Mouse (Mus musculus) adipocyte (in vitro differentiated cells): Measurements from ENCODE around the gene Sp9.

ENCODE experiments used
- DNase-seq: peaks from one replicate; pipeline ENCODE4 v3.0.0-alpha.2; 2016; ENCODE audit warnings: low spot score

Sp9 gene

DNA sequence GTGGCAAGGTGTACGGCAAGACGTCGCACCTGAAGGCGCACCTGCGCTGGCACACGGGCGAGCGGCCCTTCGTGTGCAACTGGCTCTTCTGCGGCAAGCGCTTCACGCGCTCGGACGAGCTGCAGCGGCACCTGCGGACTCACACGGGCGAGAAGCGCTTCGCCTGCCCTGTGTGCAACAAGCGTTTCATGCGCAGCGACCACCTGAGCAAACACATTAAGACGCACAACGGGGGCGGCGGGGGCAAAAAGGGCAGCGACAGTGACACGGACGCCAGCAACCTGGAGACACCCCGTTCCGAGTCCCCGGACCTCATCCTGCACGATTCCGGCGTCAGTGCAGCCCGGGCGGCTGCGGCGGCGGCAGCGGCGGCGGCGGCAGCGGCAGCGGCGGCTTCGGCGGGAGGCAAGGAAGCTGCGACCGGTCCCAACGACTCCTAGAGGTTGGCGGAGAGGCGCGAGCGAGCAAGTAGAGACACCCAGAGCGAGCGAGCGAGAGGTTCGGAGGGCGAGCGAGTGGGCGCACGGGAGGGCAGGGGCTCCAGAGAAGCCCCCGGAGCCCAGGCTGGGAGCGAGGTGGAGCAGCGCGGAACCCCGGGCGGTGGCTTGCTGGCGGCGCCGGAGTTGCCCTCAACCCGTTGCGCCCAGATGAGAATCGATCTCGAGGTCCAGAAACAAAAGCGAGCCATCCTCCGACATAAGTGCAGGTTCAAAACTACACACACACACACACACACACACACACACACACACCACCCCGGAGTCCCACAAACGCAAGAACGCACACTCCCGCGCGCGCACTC, 2.6 kb downstream of the Sp9 start:
- DNase-seq = no peak

DNA sequence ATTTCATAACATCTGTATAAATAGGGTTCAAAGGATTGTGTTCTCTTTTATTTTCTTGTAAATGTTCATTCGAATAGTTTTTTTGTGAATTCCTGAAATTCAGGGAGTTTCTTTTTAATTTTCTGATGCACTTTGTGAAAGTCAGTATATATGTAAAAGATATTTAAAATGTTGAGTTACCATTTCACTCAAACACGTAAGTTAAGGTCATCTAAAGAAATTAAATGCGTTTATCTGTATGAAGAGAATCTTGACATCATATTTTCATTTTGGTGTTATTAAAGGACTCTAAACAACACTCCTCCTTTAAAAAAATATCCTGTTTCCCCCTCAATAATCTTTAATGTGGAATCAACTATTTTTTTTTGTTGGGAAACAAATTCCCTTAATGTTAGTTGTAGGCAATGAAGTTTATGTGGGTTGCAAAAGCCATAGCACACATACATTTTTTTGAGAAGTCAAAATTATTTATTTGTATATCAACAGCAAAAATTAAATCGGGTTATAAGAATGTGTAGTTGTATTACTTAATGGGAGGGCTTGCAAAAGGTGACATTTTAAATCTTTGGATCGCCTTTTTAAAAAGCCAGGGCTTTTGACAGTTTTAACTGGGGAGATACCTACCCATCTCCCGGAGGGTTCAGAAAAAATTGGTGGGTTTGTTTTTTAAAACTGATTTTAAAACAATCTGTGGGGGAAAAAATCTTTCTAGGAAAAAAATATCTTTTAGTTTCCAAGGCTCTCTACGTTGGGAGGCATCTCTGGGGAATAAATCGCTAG, 3.7 kb downstream of the Sp9 start:
- DNase-seq = no peak

DNA sequence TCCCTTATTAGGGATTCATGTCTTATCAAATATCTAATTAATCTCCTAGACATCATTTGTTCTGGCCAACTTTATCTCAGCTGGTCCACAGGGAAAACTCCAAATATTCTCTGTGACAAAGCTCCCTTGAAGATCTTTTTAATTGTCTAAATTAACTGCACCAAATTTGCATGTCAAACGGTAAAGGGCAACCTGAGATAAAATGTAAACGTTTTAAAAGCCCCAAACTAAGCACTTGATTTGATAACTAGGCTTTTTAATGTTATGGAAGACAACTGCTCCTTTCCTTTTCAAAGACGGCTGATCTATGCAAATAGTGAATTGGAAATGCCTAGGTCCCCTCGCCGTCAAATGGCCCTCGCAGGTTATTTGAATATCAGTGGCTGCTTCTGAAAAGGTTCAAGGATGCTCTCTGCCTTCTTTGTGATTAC, 4.4 kb downstream of the Sp9 start:
- DNase-seq = no peak

DNA sequence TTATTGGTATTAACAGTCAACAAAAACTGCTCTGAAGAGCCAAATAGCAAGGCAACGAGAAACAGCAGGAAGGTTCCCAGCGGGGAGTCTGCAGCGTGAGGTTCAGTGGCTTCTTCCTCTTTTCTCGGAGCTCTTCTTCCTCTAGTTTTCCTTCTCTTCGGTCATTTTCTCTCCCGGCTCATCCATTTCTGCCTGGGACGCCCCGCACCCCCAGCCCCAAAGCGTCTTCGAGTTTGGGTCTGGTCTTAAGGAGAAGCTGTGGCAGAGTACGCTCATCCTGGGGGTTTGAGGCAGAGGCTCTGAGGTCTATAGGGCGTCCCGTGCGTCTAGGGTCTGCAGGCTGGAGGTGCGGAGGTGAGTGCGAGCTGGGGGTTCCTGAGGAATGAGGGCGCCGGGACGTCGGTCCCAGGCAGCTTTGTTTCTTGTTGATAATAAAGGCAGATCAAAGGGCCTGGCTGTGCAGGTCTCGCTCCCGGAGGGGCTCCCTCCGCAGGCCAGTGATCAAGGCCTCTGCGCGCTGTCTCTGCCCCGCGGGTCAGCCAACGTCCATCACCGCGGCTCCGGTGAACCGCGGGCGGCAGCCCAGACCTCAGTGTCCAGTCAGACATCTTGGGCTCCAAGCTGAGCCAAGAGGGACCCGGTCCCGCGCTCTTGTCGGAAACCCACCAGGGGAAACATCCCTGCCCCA, 5.4 kb downstream of the Sp9 start:
- DNase-seq = no peak

DNA sequence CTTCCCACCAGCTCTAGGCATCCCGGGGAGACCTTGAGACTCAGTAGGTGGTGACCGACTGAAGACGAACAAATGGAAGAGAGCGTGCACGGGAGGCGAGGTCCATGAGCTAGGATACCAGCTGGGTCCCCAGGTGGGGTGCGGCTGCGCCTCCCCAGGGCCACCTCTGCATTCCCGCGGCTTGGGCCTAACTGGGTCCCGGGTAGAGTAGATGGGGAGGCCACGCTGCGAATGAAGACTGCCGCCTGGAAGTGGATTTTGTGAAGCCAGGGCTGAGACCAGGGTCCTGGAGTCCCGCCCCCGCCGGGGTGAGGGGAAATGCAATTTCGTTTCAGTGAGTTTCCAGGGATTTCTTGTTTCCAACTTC, 6.0 kb downstream of the Sp9 start:
- DNase-seq = no peak

DNA sequence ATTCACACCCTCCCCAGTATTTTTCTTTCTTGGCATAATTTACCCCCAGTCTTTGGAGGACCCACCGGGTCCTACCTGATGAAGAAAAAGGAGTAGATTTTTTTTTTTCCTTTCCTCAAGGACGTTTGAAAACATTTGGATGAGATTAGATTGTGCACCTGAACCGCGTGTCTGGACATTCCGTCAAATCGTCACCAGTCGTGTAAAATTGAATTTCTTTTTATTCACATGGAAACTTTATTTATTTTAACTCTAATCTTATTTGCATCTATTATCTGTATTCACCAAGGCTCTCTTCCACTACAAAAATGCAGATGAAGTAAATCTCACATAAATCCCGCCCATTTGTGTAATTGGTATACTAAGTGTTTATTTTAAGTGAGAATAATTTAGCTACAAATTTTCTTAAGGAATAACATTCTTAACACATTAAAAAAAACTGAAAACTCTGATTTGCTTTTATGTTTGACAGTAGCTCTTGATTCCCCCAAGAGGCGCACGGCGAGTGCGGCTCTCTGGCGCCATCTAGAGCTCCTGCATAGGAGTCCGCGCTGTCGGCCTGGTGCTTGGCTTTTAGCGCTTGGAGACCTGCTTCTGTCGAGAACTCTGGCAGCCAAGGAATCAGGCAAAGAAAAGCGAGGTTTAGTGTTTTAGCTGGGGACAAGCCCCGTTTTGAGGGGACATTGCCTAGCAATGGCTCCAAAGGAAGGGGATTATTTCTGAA, 6.6 kb downstream of the Sp9 start:
- peak; percentile 94 for DNase-seq

DNA sequence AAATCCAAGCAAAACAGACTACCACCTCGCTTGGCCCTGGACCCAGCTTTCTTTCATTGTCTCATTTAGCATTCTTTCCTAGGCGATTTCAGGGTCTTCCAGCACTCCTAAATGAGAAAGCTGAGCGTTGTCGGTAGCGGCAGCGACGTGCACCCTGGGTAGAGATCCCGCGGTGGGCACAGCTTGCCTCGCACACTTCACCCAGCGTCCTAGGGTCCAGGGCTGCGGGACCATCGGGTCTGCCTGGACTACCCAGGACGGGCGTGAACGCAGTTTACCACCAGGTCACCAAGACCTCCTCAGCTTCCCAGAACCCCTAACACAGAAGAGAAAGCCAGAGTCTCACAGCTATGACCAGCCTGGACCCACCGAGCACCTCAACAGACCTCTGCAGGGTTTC, 7.1 kb downstream of the Sp9 start:
- DNase-seq = no peak

DNA sequence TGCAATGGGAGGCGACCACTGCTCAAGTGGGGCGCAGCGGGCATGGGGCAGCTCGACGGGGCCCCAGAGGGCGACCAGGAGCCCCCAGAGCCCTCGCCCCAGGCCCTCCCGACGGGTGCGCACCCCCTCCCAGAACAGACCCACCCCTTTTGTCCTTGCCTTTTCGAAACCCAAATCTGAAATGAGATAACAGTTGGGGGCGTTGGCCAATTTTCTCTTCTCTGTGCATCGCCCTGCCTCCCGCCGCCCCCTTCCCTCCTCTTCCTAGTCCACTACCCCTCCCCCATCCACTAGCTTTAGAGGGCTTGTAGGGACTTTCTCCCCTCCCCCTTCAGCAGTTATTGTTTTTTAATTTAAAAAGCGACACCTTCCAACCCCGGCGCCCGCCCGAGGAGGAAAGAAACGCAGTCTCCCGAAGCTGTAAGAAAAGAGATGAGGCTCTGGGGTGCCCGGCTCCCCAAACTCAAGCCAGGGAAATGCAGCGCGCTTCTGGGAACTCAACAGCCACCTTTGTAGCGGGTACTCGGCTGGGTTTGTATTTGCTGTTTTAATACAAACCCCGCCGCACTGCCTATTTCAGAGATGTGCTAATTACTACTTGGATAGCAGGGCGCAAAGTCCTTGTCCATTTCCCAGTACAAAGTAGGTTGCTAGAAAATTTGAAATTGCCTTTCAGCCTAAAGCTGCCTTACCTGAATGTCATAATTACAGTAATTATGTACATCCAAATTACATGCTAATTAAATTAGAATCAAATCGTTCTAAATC, 7.7 kb downstream of the Sp9 start:
- DNase-seq = no peak

DNA sequence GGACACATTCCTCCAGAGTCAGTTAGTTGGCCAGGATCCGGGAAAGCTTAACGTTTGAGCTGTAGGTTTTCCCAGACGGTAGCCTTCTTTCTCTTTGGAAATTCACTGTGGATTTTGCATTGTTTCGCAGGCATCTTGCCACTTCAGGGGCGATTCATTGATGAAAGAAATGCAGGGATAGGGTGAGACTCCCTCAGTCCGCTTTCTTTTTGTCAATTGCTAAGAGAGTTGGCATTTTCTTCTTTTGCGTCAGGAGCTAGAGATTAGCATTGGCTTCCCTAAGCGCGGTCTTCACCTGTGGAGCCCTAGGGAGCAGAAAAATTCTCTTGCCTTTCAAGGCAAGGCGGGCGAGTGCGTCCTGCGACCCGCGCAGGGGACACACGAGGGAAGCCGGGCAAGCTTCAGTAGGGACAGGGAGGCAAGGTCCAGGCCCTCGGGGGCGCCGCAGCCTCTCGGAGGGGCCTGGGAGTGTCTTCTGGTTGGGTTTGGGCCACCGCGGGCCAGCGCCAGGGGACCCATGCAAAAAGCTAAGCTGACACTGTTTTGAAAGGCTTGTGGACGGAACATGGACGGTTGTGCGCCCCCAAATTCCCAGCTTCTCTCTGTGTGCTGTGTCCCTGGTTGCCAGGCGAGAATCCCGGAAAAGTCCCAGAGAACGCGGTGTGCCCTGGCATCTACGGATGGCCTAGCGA, 8.8 kb downstream of the Sp9 start:
- no peak for DNase-seq

DNA sequence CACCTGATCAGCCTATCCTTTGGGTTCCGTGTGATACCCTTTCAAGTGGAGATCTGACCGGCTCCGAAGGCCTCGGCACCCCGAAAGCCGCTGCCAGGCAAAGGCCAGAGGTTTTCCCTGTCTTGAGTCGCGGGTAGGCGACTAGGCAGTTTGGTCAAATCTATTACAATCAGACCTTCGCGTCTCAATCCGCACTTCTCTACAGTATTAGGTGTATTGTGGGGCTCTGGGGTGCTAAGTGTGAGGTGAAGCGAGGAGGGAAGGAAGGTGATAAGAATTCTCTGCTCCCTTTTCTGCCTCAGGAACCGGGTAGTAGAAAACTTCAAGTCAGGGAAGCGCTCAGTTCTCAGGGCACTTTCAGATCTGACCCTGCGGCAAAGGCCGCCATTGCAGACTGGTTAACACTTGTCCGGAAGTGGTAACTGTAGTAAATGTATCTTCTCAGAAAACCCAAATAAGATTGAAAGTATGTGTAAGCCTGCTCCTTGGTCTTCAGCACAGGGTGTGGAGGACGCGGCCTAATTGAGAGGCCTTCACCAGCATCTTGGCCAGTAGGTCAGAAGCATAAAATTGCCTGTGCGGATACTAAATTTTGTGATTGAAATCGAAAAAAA, 9.4 kb downstream of the Sp9 start:
- no peak for DNase-seq

DNA sequence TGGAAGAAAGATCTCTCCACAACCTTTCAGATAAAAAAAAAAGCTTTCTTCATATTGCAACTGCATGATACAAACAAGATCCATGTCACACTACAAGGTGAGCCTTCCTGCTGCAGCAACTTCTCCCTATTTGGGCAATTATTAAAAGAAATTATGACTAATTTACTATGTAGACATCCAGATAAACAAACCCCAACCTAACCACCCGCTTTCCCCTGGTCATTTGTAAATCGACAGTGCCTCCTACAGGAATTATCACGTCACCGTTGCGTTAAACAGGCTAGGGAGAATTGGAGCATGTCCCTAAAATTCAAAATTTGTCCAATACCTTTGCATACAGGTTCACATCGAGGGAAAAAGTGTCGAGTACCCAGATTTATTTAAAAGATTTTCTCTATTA, 10.0 kb downstream of the Sp9 start:
- peak; percentile 53 for DNase-seq

DNA sequence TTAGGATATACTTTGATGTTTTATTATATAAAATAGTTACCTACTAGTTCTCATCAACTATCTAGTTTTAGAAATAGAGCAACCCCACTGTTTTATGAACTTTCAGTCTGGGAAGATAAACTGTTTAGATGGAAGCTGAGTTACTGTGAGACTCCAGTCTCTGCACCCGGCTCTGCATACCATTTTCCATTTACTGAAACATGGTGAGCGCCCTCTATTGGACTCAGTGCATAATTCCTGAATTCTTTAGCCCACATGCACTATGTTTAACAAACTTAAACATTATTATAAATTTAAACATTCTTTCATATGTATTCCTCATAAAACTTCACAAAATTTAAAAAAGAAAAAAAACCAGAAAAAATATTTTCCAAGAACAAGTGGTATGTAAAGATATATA, 13.9 kb downstream of the Sp9 start:
- DNase-seq = peak; percentile 65

DNA sequence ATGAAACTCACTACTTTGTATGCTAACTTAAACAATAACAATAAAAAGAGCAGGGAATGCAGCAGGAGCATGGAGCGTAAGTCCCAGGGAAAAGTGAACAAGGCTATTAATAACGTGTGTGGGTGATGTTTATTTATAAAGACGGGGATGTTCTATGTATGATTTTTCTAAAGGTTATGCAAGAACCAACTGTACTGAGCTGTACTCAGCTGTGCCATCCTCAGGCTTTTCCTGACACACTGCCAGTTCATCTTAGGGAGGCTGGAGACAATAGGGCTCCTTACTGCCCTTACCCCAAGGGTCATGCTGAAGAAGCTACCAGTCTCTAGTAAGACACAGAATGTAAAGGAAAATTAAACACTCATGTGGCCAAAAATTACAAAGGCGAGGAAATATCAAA, 19.4 kb downstream of the Sp9 start:
- DNase-seq = peak; percentile 70

DNA sequence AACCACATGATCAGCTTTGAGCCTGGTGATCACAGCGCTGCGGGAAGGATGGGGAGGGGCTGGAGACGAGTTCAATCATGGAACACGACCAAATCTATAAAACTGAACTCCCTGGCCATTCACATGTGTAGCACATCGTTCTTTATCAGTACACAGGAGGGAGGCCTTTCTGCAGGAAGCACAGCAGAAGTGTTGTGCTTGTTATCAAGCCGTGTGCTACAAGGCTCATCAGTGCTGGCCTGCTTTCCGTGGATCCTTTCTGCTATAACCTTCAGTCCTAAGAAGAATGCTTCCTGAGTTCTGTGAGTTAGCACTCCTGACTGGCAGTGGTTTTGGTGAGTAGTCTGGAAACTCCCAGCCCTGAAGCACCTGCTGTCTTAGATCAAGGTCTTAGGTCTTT, 23.3 kb downstream of the Sp9 start:
- no peak for DNase-seq

DNA sequence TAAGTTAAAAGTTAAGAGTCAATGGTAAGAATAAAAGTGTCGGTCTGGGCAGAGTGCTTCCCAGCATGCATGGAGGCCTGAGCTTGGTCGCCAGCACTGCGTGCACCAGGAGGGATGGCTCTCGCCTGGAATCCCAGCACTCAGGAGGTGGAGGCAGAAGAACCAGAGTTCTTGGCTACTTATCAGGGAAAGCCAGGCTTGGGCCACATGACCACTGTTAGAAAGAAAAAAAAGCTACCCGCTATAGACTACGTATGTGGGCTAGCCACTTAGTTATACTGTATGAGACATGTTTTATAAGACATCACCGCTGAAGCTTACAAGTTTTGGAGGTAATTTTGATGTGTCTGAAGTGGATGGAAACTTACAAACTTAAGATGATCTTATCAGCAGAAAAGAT, 26.4 kb downstream of the Sp9 start:
- DNase-seq = no peak

DNA sequence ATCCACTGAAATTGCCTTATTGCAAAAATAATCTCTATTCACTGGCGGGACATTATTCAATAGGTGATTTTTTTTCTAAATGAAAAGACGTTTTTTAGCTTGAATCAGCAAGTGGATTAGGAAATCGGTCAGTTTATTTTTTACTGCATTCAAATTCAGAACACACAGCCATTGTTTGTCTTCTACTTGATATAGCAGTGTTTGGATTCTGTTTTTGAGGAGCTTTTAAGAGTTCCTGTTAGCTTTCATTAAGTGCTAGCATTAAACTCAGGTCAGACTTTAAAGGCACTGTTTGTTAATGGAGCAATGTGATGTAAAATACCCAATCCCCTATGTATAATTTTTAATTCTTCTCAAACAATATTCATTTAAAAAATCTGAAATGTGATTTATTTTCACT, 27.1 kb downstream of the Sp9 start:
- DNase-seq = no peak

DNA sequence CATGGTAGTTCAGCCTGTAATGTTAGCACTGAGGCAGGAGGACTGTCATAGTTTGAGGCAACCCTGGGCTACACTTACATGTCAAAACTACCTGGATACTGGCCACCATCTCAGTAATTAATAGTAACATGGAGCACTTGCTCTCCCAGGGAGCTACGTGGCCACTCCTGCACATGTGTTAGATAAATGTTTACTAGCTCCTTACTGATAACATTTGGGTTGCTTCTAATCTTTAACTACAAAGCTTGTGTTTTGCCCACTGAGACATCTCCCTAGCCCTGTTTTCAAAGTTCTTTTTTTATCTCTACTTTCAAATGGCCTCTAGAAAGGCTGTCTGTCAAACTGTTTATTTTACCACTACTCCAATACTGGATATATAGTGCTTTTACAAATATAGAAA, 30.3 kb downstream of the Sp9 start:
- DNase-seq = no peak

DNA sequence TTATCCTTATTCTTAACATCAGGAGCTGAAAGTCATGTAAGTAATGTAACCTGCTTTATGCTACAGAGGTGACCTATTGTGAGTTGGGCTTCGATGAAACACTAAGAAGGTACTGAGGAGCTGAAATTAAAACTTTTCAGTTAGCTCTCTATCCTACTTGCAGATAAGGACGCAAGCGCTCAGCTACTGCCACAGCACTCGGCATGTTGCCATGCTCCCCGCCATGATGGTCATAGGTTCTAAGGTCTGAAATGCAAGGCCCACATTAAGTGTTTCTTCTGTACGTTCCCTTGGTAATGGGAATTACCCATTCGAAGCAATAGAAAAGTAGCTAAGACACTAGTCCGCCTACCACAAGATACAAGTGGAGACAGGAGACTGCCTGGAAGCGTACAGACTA, 31.0 kb downstream of the Sp9 start:
- DNase-seq = no peak

DNA sequence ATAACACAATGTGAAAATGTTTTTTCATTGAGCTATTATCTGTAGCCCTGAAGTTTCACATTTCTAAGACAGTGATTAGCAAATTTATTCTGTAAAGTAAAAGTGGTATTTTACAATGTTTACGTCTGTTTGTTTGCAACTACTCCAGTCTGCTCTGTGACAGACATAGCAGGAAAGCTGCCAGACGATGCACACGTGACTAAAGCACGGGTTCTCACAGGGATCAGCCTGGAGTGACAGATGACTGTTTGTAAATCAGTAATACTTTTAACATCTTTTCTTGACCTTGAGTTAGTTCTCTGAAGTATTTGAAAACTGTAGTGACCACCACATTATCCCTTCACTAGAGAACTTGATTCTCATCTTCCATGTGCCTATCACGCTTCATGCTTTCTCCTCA, 32.8 kb downstream of the Sp9 start:
- DNase-seq = no peak

DNA sequence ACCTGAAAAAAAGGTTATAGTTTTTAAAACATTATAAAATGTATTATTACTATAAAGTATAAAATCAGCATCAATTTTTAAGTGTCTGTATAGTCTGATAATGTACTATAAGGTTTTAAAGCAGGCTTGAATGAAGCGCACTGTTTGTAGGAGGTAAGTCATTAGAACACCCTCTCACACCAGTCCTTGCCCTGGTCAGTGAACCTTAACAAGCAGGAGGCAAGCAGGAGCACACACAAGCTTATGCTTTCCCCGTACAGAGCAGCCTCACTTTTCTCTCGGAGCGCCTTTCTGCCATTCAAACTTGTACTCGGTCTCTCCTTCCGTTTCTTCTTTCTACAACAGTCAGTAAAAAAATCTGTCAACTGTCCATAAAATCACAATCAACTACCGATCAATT, 34.3 kb downstream of the Sp9 start:
- no peak for DNase-seq
